Mouse (Mus musculus) stomach, embryonic 15.5 days (tissue): ENCODE measurements around the gene Ric1. TPM values are rescaled to one million over a fixed set of nuclear protein-coding genes. Genes with fewer than 3 reads are reported as not detected.
"Not testable (repeated sequence)": the region's sequence is repeated elsewhere in the genome, so short reads cannot be mapped to it uniquely, and the experiment has no call there.

ENCODE experiments used
- ATAC-seq: fragments of 200-750 bp; cut with Nextera tagmentation; 2 replicates; pipeline ENCODE4 v1.8.0; 2017; ENCODE audit warnings: low read depth, moderate number of reproducible peaks, moderate TSS enrichment; ENCODE audit not compliant: insufficient read depth, low FRiP score
- H3K27ac ChIP-seq: fragments of 300-500 bp; sonication (generic); 2 replicates; pipeline ENCODE4 v1.5.1; 2015; ENCODE audit warnings: mild to moderate bottlenecking, inconsistent platforms
- H3K27me3 ChIP-seq: fragments of 300-500 bp; sonication (generic); replicated peaks from 2 replicates; pipeline ENCODE4 v1.6.1; 2015; ENCODE audit warnings: inconsistent platforms
- H3K36me3 ChIP-seq: fragments of 300-500 bp; sonication (generic); 2 replicates; pipeline ENCODE4 v1.6.1; 2015; ENCODE audit warnings: inconsistent platforms
- H3K4me1 ChIP-seq: fragments of 300-500 bp; sonication (generic); 2 replicates; pipeline ENCODE4 v1.6.1; 2015; ENCODE audit warnings: inconsistent platforms
- H3K4me2 ChIP-seq: fragments of 300-500 bp; sonication (generic); 2 replicates; pipeline ENCODE4 v1.6.1; 2015; ENCODE audit warnings: mild to moderate bottlenecking, inconsistent platforms
- H3K4me3 ChIP-seq: fragments of 300-500 bp; sonication (generic); replicated peaks from 2 replicates; pipeline ENCODE4 v1.5.1; 2015; ENCODE audit warnings: inconsistent platforms
- H3K9ac ChIP-seq: fragments of 300-500 bp; sonication (generic); 2 replicates; pipeline ENCODE4 v1.6.1; 2015; ENCODE audit warnings: inconsistent platforms
- H3K9me3 ChIP-seq: fragments of 300-500 bp; sonication (generic); 2 replicates; pipeline ENCODE4 v1.6.1; 2016; ENCODE audit warnings: inconsistent platforms
- WGBS: fragments of 180-500 bp; shearing (Covaris S2); methylation state at CpG from one replicate; pipeline ENCODE4 v1.1.7; 2015; 5-methylcytosine and 5-hydroxymethylcytosine counted together
- polyA plus RNA-seq: library from polyadenylated mRNA; unstranded; fragments of >200 nt; fragmentation: Nextera tagmentation; extraction: Ambion mirVana; gene quantifications from 2 replicates; pipeline ENCODE4 v1.2.1, GENCODE M21; 2015

Gene Ric1
- polyA plus RNA-seq, 1 experiment from 2014 or later = 14.3 TPM

GRCm38 (mm10) chr19:29542256-29542970 is 20.3 kb downstream of the Ric1 start:
- ATAC-seq = no peak
- Histone ChIP-seq H3K4me3 (no peak overlapping the region), H3K4me2 (no peak overlapping the region), H3K9ac (no peak overlapping the region), H3K27ac (no peak overlapping the region), H3K36me3 (no peaks in the 10 kb centered on the region), H3K4me1 (0 out of 2 replicates have a peak, but pooled peaks cover 2% of the 10 kb centered on the region), H3K9me3 (no peaks in the 10 kb centered on the region), H3K27me3 (no peaks in the 10 kb centered on the region)
- WGBS = 55% methylated on average over 8 of the region's 8 CpGs

- no peak overlapping the region for H3K27ac ChIP-seq
- H3K27me3 ChIP-seq = no peaks in the 10 kb centered on the region
- no peak overlapping the region for H3K4me3 ChIP-seq
- no peak overlapping the region for H3K4me2 ChIP-seq
- 90% methylated on average over 6 of the region's 6 CpGs for WGBS
- no peaks in the 10 kb centered on the region for H3K9me3 ChIP-seq
- H3K36me3 ChIP-seq = no peaks in the 10 kb centered on the region
- ATAC-seq = no peak
- 0 out of 2 replicates have a peak, but pooled peaks cover 2% of the 10 kb centered on the region for H3K4me1 ChIP-seq
- H3K9ac ChIP-seq = no peak overlapping the region
Observed at GRCm38 (mm10) chr19:29544026-29544425, 21.9 kb downstream of the Ric1 start.

GRCm38 (mm10) chr19:29550618-29551017 is 28.5 kb downstream of the Ric1 start:
- 78% methylated on average over 2 of the region's 2 CpGs for WGBS

GRCm38 (mm10) chr19:29551128-29551527 is 29.0 kb downstream of the Ric1 start:
- no peaks in the 10 kb centered on the region for H3K9me3 ChIP-seq
- no peak overlapping the region for H3K9ac ChIP-seq
- no peaks in the 10 kb centered on the region for H3K4me1 ChIP-seq
- no peaks in the 10 kb centered on the region for H3K27me3 ChIP-seq
- H3K4me3 ChIP-seq = no peak overlapping the region
- H3K27ac ChIP-seq = no peak overlapping the region
- no peak for ATAC-seq
- no peaks in the 10 kb centered on the region for H3K36me3 ChIP-seq
- WGBS = 78% methylated on average over 1 of the region's 1 CpGs
- no peak overlapping the region for H3K4me2 ChIP-seq

More at GRCm38 (mm10) chr19:29550618-29551017, 28.5 kb downstream of the Ric1 start:
- no peak overlapping the region for H3K4me3 ChIP-seq
- H3K9me3 ChIP-seq = no peaks in the 10 kb centered on the region
- no peaks in the 10 kb centered on the region for H3K27me3 ChIP-seq
- no peaks in the 10 kb centered on the region for H3K36me3 ChIP-seq
- no peak overlapping the region for H3K9ac ChIP-seq
- H3K27ac ChIP-seq = no peak overlapping the region
- H3K4me2 ChIP-seq = no peak overlapping the region
- no peaks in the 10 kb centered on the region for H3K4me1 ChIP-seq
- no peak for ATAC-seq

- 87% methylated on average over 1 of the region's 1 CpGs for WGBS
- not testable (repeated sequence) for H3K4me2 ChIP-seq, H3K27me3 ChIP-seq, H3K27ac ChIP-seq, ATAC-seq, H3K4me3 ChIP-seq, H3K9me3 ChIP-seq, H3K4me1 ChIP-seq, H3K9ac ChIP-seq, H3K36me3 ChIP-seq
Observed at GRCm38 (mm10) chr19:29551980-29552379, 29.9 kb downstream of the Ric1 start.

- 89% methylated on average over 7 of the region's 7 CpGs for WGBS
Observed at GRCm38 (mm10) chr19:29557171-29557845, 35.2 kb downstream of the Ric1 start.

GRCm38 (mm10) chr19:29562166-29562565 is 40.1 kb downstream of the Ric1 start:
- Histone ChIP-seq H3K27ac (no peak overlapping the region), H3K9ac (no peak overlapping the region), H3K4me2 (no peak overlapping the region), H3K4me1 (no peaks in the 10 kb centered on the region), H3K9me3 (no peaks in the 10 kb centered on the region), H3K36me3 (0 out of 2 replicates have a peak, but pooled peaks cover 3% of the 10 kb centered on the region), H3K27me3 (no peaks in the 10 kb centered on the region), H3K4me3 (no peak overlapping the region)
- no peak for ATAC-seq
- 66% methylated on average over 4 of the region's 4 CpGs for WGBS

More at GRCm38 (mm10) chr19:29557171-29557845, 35.2 kb downstream of the Ric1 start:
- not testable (repeated sequence) for H3K27ac ChIP-seq, H3K9ac ChIP-seq, H3K36me3 ChIP-seq, H3K4me1 ChIP-seq, H3K4me3 ChIP-seq, H3K9me3 ChIP-seq, H3K4me2 ChIP-seq, H3K27me3 ChIP-seq, ATAC-seq

GRCm38 (mm10) chr19:29562603-29563002 is 40.5 kb downstream of the Ric1 start:
- 0 out of 2 replicates have a peak, but pooled peaks cover 3% of the 10 kb centered on the region for H3K36me3 ChIP-seq
- no peaks in the 10 kb centered on the region for H3K27me3 ChIP-seq
- H3K9me3 ChIP-seq = no peaks in the 10 kb centered on the region
- WGBS = 47% methylated on average over 3 of the region's 3 CpGs
- no peak overlapping the region for H3K4me2 ChIP-seq
- H3K27ac ChIP-seq = no peak overlapping the region
- H3K9ac ChIP-seq = no peak overlapping the region
- no peak overlapping the region for H3K4me3 ChIP-seq
- no peak for ATAC-seq
- no peaks in the 10 kb centered on the region for H3K4me1 ChIP-seq

- Histone ChIP-seq H3K9me3 (no peaks in the 10 kb centered on the region), H3K4me1 (no peaks in the 10 kb centered on the region), H3K36me3 (0 out of 2 replicates have a peak, but pooled peaks cover 3% of the 10 kb centered on the region), H3K27ac (no peak overlapping the region), H3K4me3 (no peak overlapping the region), H3K4me2 (no peak overlapping the region), H3K9ac (no peak overlapping the region), H3K27me3 (no peaks in the 10 kb centered on the region)
- peak; percentile 66; the same call in 1 of the 2 replicates for ATAC-seq
- WGBS = 58% methylated on average over 7 of the region's 7 CpGs
Observed at GRCm38 (mm10) chr19:29563258-29563779, 41.2 kb downstream of the Ric1 start.

- Histone ChIP-seq H3K9me3 (no peaks in the 10 kb centered on the region), H3K36me3 (peaks cover 8% of the 10 kb centered on the region), H3K4me3 (no peak overlapping the region), H3K4me2 (no peak overlapping the region), H3K4me1 (no peaks in the 10 kb centered on the region), H3K9ac (no peak overlapping the region), H3K27me3 (no peaks in the 10 kb centered on the region), H3K27ac (no peak overlapping the region)
- ATAC-seq = no peak
- 74% methylated on average over 1 of the region's 1 CpGs for WGBS
Observed at GRCm38 (mm10) chr19:29566512-29566911, 44.4 kb downstream of the Ric1 start.

GRCm38 (mm10) chr19:29582439-29582838 is 60.4 kb downstream of the Ric1 start:
- Histone ChIP-seq H3K4me2 (no peak overlapping the region), H3K27ac (no peak overlapping the region), H3K4me1 (no peaks in the 10 kb centered on the region), H3K4me3 (no peak overlapping the region), H3K9ac (no peak overlapping the region), H3K27me3 (no peaks in the 10 kb centered on the region), H3K36me3 (peaks cover 18% of the 10 kb centered on the region), H3K9me3 (no peaks in the 10 kb centered on the region)
- ATAC-seq = no peak
- 93% methylated on average over 2 of the region's 2 CpGs for WGBS

- Histone ChIP-seq H3K27me3 (no peaks in the 10 kb centered on the region), H3K36me3 (peaks cover 23% of the 10 kb centered on the region), H3K4me3 (no peak overlapping the region), H3K9ac (no peak overlapping the region), H3K27ac (no peak overlapping the region), H3K4me2 (no peak overlapping the region), H3K9me3 (no peaks in the 10 kb centered on the region), H3K4me1 (no peaks in the 10 kb centered on the region)
- no peak for ATAC-seq
- 73% methylated on average over 6 of the region's 6 CpGs for WGBS
Observed at GRCm38 (mm10) chr19:29583734-29584133, 61.7 kb downstream of the Ric1 start.
